Mouse (Mus musculus) hematopoietic stem cell, adult 5-6 weeks (primary cell): ENCODE measurements around the gene Sik3. TPM values are rescaled to one million over a fixed set of nuclear protein-coding genes. Genes with fewer than 3 reads are reported as not detected.
A peak's percentile ranks its signal among the peaks of the same experiment; 100 is the strongest.
"Not testable (repeated sequence)": the region's sequence is repeated elsewhere in the genome, so short reads cannot be mapped to it uniquely, and the experiment has no call there.

ENCODE experiments used
- ATAC-seq, 2 experiments: fragments of 125-278 bp in 1 of 2; replicated peaks in 1 of 2; 2 replicates each; pipeline ENCODE4 v1.8.0; 2016 to 2017; ENCODE audit warnings: inconsistent platforms in 2 of 2, mild to moderate bottlenecking in 2 of 2, moderate number of reproducible peaks in 2 of 2, low read depth in 1 of 2, moderate TSS enrichment in 1 of 2; ENCODE audit not compliant: low FRiP score in 2 of 2, poor library complexity in 2 of 2, severe bottlenecking in 2 of 2, insufficient read depth in 1 of 2, low TSS enrichment in 1 of 2
- total RNA-seq: library from RNA; stranded (forward); fragments of 172-1452, 232-1000 nt; gene quantifications from 2 replicates; pipeline ENCODE4 v1.2.3, GENCODE M21; 2017

Sik3 gene
- total RNA-seq, 1 experiment from 2014 or later = 24.3 TPM

GRCm38 (mm10) chr9:46073443-46073842 is 60.8 kb downstream of the Sik3 start:
- ATAC-seq = no peak

- ATAC-seq = no peak
Measured at GRCm38 (mm10) chr9:46075578-46075977, 63.0 kb downstream of the Sik3 start.

GRCm38 (mm10) chr9:46082381-46082821 is 69.8 kb downstream of the Sik3 start:
- no peak for ATAC-seq

DNA sequence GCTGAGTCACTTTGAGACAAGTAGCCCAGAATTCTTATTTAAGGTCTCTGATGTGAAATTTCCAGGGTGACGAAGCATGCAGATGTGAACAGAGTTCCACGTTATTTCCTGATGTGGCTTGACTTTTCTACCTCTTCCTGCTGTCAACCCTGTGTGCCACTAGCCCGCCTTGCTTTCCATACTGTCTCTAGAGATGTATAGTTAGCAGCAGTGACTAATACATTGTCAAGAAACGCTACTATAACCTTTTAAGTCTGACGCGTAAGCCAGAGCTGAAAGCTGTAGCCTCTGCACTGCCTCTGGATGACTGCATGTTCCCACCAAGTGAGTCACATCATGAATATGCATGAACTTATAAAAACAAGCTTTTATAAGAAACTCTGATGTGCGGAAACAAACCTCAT is 70.9 kb downstream of the Sik3 start:
- peak; percentile 30 to 48; a peak in 3 of 4 replicates for ATAC-seq

- ATAC-seq = no peak
Measured at GRCm38 (mm10) chr9:46085898-46086297, 73.3 kb downstream of the Sik3 start.

DNA sequence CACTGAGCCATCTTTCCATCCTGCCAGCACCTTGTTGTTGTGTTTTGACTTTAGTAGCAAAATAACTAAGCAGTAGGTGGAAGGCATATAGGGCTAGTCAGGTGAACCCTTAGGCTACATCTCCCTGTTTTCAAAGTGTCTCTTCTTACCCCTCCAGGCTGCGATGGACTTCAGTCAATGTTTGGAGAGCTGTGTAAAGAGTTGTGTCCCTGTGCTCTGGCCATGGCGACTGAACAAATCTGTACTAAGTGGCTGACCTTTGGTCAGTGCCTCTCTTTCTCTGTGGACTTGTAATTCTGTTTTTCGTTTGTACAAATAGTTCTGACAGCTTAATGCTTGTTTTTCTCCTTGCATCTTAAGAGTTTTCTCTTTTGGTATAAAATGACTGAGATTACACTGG is 74.2 kb downstream of the Sik3 start:
- ATAC-seq = no peak

- ATAC-seq = no peak
Measured at GRCm38 (mm10) chr9:46087461-46087860, 74.8 kb downstream of the Sik3 start.

- no peak for ATAC-seq
Measured at GRCm38 (mm10) chr9:46088722-46089121, 76.1 kb downstream of the Sik3 start.

GRCm38 (mm10) chr9:46090066-46090465 is 77.4 kb downstream of the Sik3 start:
- no peak for ATAC-seq

- ATAC-seq = not testable (repeated sequence)
Measured at GRCm38 (mm10) chr9:46091157-46091556, 78.5 kb downstream of the Sik3 start.

DNA sequence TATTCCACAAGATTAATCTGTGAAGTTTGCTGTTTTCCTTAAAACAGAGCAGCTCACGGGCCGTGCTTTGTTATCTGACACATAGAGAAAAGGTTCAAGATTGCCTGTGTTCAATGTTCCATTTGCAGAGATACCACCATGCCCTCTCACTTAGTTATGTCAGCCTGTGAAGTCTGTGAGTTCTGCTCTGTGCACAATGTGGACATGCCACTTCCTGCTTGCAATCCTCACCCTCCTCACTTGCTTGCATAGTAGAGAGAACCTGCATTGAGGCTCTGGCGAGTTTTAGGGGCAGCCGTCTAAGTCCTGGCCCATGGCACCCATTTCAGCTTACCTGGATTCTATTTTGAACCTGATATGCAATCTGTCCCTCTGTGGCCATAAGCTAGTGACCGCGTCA is 80.0 kb downstream of the Sik3 start:
- ATAC-seq = 0 out of 4 replicates have a peak, but pooled peaks of 1 of the 2 experiments have one; percentile 42

DNA sequence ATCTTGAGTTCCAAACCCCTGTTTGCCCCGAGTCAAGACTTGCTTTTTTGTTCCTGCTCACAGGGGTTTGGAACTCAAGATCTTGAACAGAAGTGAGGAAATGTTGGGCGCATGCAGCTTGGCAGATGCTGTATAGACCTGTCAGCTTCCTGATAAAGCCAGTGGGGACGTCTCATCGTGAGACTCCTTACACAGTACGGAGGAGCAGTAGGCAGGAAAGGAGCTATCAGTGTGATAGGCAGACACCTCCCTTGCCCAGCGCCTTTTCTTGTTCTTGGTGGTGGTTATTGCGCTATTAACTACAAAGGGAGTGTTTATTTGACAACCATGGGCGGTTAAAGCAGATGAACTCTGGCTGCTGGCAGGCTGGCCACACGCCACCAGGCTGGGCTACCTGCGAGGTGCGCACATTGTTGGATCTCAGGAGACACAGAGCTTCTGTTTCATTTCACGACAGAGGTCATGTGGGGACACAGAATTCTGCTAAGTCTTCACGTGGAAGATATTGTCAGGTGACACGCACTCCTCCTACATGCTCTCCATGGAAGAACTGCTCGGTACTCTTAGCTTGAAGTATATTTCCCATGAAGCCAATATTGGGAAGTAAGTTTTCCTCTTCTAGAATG is 85.9 kb downstream of the Sik3 start:
- ATAC-seq = peak; percentile 22 to 28; a peak in 2 of 4 replicates

GRCm38 (mm10) chr9:46099107-46099506 is 86.5 kb downstream of the Sik3 start:
- peak; percentile 42 to 57; a peak in 2 of 4 replicates for ATAC-seq

DNA sequence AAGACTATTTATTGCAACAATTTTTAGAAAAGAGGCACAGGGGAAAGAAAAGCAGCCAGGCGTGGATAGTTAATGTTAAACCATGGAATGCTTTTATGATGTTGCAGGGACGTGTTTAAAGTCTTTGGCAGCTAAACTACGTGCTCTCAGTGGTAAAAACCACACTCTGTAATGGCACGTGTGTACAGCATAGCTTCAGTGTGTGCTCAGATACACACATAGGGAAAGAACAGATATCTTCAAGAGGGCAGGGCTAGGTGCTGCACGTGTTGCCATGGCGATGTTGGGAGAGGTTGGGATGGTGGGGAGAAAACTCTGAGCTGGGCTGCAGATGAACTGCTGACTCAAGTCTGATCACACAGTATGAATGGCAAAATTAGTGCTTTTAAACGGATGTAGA is 90.5 kb downstream of the Sik3 start:
- ATAC-seq = no peak

GRCm38 (mm10) chr9:46106105-46106504 is 93.5 kb downstream of the Sik3 start:
- ATAC-seq = no peak

DNA sequence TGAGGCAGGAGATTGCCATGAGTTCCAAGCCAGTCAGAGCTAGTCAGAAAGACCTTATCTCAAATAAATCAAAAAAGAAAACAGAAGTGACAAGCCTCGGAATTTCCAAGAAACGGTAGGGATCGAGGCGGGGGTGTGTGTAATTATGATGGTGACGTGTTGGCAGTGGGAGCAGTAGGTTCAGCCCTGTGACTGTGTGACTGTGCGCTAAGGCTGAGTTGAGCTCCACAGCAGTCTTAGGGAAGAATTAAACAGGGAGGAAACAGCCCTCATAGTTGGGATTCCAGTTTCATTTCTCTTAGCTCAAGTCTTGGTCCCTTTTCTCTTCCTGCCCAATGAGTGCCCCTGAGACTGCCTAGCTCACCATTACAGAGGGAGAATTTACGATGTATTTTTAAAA is 98.0 kb downstream of the Sik3 start:
- ATAC-seq = peak; percentile 39 to 56; a peak in 1 of 4 replicates

DNA sequence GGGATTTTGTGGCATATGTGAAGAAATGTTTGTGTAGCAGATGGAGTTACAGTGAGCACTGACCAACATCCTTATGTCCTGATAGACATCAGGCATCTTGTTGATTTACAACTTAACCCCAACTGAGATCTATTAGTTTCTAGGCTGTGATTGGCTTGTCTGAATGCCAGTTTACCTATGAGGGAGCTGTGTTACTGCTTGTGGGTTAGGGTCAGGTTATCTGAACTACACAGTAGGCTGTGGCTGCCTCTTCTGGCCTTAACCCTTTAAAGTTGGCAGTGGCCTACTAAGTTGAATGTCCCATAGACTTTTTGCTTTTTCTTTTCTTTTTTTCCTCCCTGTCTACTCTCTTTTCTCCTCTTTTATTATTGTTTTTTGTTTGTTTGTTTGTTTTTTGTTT is 98.7 kb downstream of the Sik3 start:
- ATAC-seq = peak in 1 of 2 experiments; percentile 70; a peak in 3 of 4 replicates

- no peak for ATAC-seq
Measured at GRCm38 (mm10) chr9:46112246-46112645, 99.6 kb downstream of the Sik3 start.

- ATAC-seq = no peak
Measured at GRCm38 (mm10) chr9:46118844-46119385, 106.3 kb downstream of the Sik3 start.
